Mouse (Mus musculus) right cerebral cortex, postnatal 10 days (tissue): ENCODE results near the gene Olfr564.

Experiments used
- DNase-seq, 2 experiments: peaks; one replicate each; pipeline ENCODE4 v3.0.0; 2021; ENCODE audit warnings: low spot score in 2 of 2

Olfr564 gene

GRCm38 (mm10) chr7:102803180-102803579 is at the start of gene Olfr564:
Gene Olfr564 (plus strand): TSS chr7:102803480.
- DNase-seq = no peak

GRCm38 (mm10) chr7:102759266-102759665 is 44.0 kb upstream of the Olfr564 start, which contains the start of the genes Olfr560 and Olfr78:
Gene Olfr560 (minus strand): TSS chr7:102759366.
Gene Olfr78 (minus strand): TSS chr7:102759471.
- DNase-seq = no peak

GRCm38 (mm10) chr7:102770921-102771320 is 32.4 kb upstream of the Olfr564 start, which contains the start of gene Olfr561:
Gene Olfr561 (plus strand): TSS chr7:102771221.
- no peak for DNase-seq
